Mouse (Mus musculus): ENCODE data around the gene Ccdc107.
A peak's percentile ranks its signal among the peaks of the same experiment; 100 is the strongest.

Ccdc107 gene

GRCm38 (mm10) chr4:43513791-43514190 lies 21.1 kb downstream of the Ccdc107 start:
- DNase-seq: no peak

DNA sequence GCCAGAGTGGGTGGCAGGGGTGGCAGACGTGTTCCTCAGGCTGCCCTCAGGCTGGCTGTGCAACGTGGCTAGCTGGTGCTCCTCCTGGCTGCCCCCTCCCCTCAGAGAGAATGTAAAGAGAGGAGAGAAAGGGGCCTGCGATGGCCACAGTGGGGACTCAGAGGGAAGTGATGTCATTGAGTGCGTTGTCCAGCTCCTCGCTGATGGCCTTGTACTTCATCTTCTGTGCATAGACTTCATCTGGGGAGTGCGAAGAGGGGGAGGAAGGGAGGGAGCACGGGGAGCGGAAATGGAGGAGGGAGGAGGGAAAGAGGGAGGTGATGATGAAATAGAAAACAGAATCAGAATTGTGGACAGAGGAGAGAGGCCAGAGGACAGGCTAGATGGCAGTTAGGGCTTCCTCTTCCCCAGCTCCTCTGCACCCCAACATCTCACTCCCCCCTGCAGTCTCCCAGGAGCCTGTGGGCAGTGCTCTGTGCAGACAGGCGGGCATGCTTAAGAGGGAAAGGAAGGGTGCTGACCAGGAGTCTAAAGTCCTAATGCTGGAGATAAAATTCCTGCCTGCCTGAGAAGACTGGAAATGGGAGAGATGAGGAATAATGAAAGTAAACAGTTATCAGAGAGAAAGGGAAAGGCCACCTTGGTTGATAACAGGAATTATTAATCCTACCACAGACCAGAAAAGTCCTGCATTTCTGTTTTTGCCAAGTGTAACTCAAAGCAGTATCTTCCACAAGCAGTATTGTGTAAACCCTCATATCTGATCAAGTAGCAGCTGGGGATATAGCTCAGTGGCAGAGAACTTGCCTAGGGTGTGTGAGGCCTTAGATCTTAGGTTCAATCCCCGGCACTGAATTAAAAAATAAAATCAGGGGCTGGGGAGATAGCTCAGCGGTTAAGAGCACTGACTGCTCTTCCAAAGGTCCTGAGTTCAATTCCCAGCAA lies 23.3 kb downstream of the Ccdc107 start:
- DNase-seq: no peak

DNA sequence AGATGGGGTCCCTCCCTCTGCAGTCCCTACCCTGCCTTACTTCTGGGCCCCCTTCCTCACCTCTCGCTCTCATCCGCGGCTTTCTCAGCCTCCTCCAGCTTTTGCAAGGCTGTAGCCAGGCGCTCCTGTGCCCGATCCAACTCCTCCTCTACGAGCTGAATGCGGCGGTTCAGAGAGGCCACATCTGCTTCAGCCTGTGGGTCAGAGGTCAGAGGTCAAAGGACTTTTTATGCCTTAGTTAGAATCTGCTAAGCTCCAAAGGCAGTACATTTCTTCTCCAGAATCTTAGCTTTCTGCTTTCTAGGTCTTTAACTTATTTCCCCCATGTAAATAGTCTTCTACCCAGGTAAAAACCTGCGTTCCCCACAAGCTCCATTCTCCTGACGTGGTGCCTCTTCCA lies 26.9 kb downstream of the Ccdc107 start:
- DNase-seq: no peak

- DNase-seq: peak; percentile 93
Measured at GRCm38 (mm10) chr4:43519956-43520355, 27.3 kb downstream of the Ccdc107 start.

- no peak for DNase-seq
Measured at GRCm38 (mm10) chr4:43527880-43528279, 35.2 kb downstream of the Ccdc107 start.

DNA sequence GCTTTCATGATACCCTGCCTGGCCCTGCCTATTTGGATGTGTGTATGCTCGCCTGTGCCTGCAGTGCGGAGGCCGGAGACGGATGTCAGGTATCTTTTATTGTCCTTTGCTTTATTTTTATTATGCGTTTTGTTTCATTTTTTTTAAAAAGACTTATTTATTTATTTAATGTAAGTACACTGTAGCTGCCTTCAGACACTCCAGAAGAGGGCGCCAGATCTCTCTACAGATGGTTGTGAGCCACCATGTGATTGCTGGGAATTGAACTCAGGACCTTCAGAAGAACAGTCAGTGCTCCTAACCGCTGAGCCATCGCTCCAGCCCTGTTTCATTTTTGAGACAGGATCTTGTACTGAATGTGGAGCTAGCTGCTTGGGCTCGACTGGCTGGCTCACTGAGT lies 35.8 kb downstream of the Ccdc107 start:
- DNase-seq: no peak

DNA sequence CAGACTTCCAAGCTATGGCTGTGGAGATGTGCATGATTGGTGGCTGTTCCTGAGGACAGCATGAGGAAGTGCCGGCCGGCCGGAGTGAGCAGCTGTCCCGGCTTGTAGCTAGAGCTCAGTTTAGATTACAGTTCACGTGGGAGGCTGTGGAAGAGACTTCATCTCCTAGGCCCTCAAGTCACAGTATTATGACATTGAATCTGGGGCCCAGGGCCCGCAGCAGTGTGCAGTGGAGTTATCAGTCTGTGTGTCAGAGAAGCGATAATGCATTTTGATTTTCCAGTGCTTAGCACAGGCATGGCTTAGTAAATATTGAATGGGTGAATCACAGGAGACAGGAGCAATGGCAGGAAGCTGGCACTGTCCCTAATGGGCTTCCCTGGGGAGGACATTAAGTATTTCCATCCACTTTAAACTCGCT lies 37.4 kb downstream of the Ccdc107 start:
- no peak for DNase-seq

- DNase-seq: peak; percentile 81
Measured at GRCm38 (mm10) chr4:43530581-43530980, 37.9 kb downstream of the Ccdc107 start.

- DNase-seq: peak; percentile 41
Measured at GRCm38 (mm10) chr4:43533270-43533669, 40.6 kb downstream of the Ccdc107 start.

DNA sequence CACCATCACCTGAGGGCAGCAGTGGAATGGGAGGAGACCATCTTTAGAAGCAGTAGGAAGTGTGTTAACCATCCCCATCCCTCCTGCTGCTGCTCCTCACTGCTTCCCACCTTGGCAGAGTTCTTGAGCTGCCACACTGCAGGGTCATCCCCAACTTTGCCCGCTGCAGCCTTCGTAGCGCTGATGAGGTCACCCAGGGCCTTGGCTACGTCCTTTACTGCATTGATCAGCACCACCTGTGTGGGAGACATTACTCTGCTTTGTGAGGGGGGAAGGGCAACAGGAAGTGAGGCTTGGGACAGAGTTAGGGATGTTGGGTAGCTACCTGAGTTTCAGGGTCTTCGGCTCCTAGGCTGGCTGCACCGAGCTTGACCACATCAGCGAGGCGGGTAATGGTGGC lies 42.9 kb downstream of the Ccdc107 start:
- DNase-seq: no peak

DNA sequence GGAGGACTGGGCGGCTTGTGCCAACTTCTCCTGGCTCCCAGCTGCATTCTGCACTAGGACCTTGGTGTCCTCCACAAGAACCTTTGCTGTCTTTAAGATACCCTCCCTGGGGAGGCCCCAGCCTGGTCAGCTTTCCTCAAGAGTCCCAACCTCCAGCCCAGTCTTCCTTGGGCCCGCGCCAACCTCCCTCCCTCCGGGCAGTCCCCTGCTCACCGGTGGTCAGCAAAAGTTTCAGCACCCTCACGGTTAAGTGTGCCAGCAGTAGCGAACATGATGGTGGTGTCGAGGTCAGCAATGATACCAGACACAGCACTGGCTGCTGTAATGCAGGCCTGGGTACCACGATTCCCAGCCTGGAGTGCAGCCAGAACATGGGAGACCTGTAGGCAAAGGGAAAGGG lies 43.3 kb downstream of the Ccdc107 start:
- DNase-seq: no peak

DNA sequence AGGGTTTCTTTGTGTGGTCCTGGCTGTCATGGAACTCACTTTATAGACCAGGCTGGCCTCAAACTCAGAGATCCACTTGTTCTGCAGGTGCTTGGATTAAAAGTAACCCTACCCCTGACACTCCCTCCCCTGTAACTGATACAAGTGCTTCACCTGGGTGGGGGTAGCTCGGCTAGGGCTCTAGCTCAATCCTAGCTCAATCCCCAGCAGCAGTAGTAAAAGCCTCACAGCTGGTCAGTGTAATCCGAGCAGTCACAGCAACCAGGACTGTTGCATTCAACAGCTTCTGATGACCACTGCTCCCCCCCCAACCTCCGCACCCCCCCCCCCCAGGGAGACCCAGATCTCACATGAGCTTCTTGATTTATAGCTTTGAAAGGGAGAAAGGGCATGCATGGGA lies 49.3 kb downstream of the Ccdc107 start:
- DNase-seq: no peak

Data from kidney, adult 18-20 months (tissue).